Mouse (Mus musculus): ENCODE measurements at regions not wholly inside any gene's neighbourhood (a gene's known extent, or its start where the extent isn't known, plus 50 kb on each side); places are given as distances from the start of the nearest gene placed in this dataset.

DNA sequence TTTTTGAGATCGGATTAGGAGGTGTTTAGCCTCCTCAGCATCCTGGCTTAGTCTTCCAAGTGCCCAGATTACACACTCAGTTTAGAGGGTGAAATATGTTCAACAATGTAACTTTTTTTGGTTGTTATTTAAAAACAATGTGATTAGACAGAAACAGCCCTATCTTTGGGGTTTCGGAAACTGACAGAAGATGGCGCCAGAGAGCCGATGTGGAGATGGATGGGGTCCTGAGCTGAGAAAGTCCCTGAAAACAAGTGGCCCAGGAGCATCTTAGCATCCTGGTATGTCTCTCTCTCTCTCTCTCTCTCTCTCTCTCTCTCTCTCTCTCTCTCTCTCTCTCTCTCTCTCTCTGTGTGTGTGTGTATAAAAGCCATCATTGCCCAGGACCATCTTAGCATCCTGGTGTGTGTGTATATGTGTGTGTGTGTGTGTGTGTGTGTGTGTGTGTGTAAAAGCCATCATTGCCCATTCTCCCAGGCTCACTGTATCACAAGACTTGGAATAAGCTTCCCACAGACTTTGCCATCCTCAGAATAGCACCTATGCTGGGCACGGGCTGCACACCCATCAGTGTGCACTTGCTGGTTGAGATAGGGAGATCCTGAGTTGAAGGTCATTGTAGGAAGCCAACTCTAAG, 84.2 kb upstream of the Fam174b start:
- Histone ChIP-seq H3K27me3 (ENCODE audit: control insufficient read depth, insufficient read depth, low read length, poor library complexity, severe bottlenecking) (no peaks in the 10 kb centered on the region), H3K36me3 (ENCODE audit: control insufficient read depth, insufficient read depth, low read length, poor library complexity, severe bottlenecking) (no peaks in the 10 kb centered on the region), H3K27ac (ENCODE audit: insufficient read depth, low read length) (no peak overlapping the region), H3K4me1 (ENCODE audit: control insufficient read depth, insufficient read depth, low read length) (no peaks in the 10 kb centered on the region), H3K4me3 (ENCODE audit: low read depth, low read length) (no peak overlapping the region), H3K9ac (ENCODE audit: low read depth, poor library complexity, severe bottlenecking) (no peak overlapping the region), H3K9me3 (replicated peaks; ENCODE audit: control insufficient read depth, insufficient read depth, low read length, poor library complexity, severe bottlenecking) (no peaks in the 10 kb centered on the region)
- TF ChIP-seq EP300 (IDR thresholded peaks at IDR 0.05; ENCODE audit: insufficient read depth, low read depth, low read length) (no peak), CTCF (IDR thresholded peaks at IDR 0.05; ENCODE audit: low read depth, low read length) (peak; percentile 78)

DNA sequence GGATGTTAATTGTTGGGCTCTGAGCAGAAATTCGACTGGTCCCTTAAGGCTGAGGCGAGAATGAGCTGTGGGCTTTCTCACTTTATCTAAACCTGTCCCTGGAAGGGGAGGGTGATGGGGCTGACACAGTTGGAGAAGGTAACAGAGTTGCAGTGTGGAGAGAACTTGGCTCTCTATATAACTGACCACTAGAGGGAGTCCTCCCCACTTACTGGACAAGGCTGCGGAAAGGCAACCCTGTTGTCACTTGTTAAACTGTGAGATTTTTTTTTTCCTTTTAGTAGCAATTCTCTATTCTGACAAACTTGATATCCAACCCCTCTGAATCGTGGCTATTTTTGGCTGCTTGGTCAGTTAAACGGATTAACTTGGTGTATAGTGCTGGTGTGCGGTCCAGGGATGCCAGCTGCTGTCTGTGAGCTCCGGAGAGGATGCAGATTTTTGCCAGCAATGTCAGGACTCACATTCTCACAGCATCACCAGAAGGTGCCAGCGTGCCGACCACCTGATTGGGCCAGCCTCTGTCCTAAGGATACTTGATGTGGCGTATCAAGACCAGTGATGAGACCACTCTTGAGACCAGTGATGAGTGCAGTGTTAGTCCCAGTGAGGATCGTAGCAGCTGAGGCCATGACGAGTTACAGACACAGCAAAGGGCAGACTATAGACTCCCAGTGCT, 85.8 kb upstream of the Fam174b start:
- no peaks in the 10 kb centered on the region for H3K9me3 ChIP-seq (replicated peaks; ENCODE audit: control insufficient read depth, insufficient read depth, low read length, poor library complexity, severe bottlenecking)
- no peaks in the 10 kb centered on the region for H3K27me3 ChIP-seq (ENCODE audit: control insufficient read depth, insufficient read depth, low read length, poor library complexity, severe bottlenecking)
- no peak overlapping the region for H3K4me3 ChIP-seq (ENCODE audit: low read depth, low read length)
- H3K36me3 ChIP-seq (ENCODE audit: control insufficient read depth, insufficient read depth, low read length, poor library complexity, severe bottlenecking) = no peaks in the 10 kb centered on the region
- H3K9ac ChIP-seq (ENCODE audit: low read depth, poor library complexity, severe bottlenecking) = no peak overlapping the region
- no peak overlapping the region for H3K27ac ChIP-seq (ENCODE audit: insufficient read depth, low read length)
- no peaks in the 10 kb centered on the region for H3K4me1 ChIP-seq (ENCODE audit: control insufficient read depth, insufficient read depth, low read length)
- TF ChIP-seq CTCF (IDR thresholded peaks at IDR 0.05; ENCODE audit: low read depth, low read length) (peak; percentile 62), POLR2A (IDR thresholded peaks at IDR 0.05; ENCODE audit: insufficient read depth, low read length) (no peak), EP300 (IDR thresholded peaks at IDR 0.05; ENCODE audit: insufficient read depth, low read depth, low read length) (no peak)

DNA sequence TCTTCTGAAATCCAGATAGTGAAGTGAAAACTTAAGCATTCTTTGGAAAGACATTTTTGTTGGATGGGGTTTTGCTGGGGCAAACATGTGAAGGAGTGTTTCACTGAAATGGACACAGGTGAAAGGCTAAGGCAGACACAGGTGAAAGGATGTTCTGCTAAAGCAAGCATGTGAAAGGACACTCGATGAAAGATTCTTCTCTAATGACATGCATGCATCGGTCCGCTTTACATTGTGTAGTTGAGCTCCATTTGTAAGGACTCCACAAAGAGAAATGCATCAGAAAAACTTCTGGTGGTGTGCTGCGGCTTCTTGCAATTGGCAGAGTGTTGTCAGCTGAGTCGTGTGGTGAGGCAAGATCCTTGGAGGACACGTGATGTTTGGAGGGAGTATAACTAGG, 89.2 kb upstream of the Fam174b start:
- Histone ChIP-seq H3K9me3 (replicated peaks; ENCODE audit: control insufficient read depth, insufficient read depth, low read length, poor library complexity, severe bottlenecking) (no peaks in the 10 kb centered on the region), H3K36me3 (ENCODE audit: control insufficient read depth, insufficient read depth, low read length, poor library complexity, severe bottlenecking) (no peaks in the 10 kb centered on the region), H3K4me3 (ENCODE audit: low read depth, low read length) (no peak overlapping the region), H3K27me3 (ENCODE audit: control insufficient read depth, insufficient read depth, low read length, poor library complexity, severe bottlenecking) (no peaks in the 10 kb centered on the region), H3K9ac (ENCODE audit: low read depth, poor library complexity, severe bottlenecking) (no peak overlapping the region), H3K27ac (ENCODE audit: insufficient read depth, low read length) (no peak overlapping the region), H3K4me1 (ENCODE audit: control insufficient read depth, insufficient read depth, low read length) (no peaks in the 10 kb centered on the region)
- TF ChIP-seq CTCF (IDR thresholded peaks at IDR 0.05; ENCODE audit: low read depth, low read length) = no peak
- TF ChIP-seq POLR2A (IDR thresholded peaks at IDR 0.05; ENCODE audit: insufficient read depth, low read length) = no peak
- no peak for TF ChIP-seq EP300 (IDR thresholded peaks at IDR 0.05; ENCODE audit: insufficient read depth, low read depth, low read length)

DNA sequence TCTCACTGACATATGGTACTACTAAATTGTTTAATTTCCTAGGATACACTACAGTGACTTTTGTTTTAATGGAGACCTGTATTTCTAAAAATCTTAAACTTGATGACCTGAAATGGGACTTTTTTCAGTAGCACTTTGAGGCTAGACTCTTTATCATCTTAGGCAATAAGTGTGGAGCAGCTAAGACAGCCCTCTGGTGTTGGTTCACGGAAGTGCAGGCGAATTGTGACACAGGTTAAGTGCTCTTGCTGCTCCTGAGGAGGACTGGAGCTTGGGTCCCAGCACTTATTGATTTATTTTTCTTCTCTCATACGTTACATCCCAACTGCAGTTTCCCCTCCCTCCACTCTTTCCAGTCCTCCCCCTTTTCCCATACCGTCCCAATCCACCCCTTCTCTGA, 92.1 kb upstream of the Fam174b start:
- Histone ChIP-seq H3K4me3 (ENCODE audit: low read depth, low read length) (no peak overlapping the region), H3K9me3 (replicated peaks; ENCODE audit: control insufficient read depth, insufficient read depth, low read length, poor library complexity, severe bottlenecking) (no peaks in the 10 kb centered on the region), H3K4me1 (ENCODE audit: control insufficient read depth, insufficient read depth, low read length) (no peaks in the 10 kb centered on the region), H3K27me3 (ENCODE audit: control insufficient read depth, insufficient read depth, low read length, poor library complexity, severe bottlenecking) (no peaks in the 10 kb centered on the region), H3K27ac (ENCODE audit: insufficient read depth, low read length) (no peak overlapping the region), H3K9ac (ENCODE audit: low read depth, poor library complexity, severe bottlenecking) (no peak overlapping the region), H3K36me3 (ENCODE audit: control insufficient read depth, insufficient read depth, low read length, poor library complexity, severe bottlenecking) (no peaks in the 10 kb centered on the region)
- TF ChIP-seq POLR2A (IDR thresholded peaks at IDR 0.05; ENCODE audit: insufficient read depth, low read length) (no peak), EP300 (IDR thresholded peaks at IDR 0.05; ENCODE audit: insufficient read depth, low read depth, low read length) (no peak), CTCF (IDR thresholded peaks at IDR 0.05; ENCODE audit: low read depth, low read length) (peak; percentile 76)

DNA sequence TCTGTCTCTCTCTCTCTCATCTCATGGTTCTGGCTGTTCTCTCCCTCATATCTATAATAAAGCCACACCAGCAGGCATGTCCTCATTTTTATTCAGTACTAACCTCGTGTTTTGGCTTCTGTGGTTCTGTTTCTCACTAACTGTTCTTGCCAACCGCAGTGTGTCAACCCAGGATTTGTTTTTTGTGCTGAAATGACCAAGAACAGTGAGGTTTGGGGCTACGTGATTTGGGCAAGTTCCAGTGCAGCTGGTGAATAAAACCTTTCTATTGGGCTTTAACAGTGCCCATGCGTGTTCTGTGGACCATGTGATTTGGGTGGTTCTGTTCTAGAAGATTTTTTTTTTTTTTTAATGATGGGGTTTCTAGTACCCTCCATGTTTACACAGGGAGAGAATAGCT, 93.0 kb upstream of the Fam174b start:
- no peak for TF ChIP-seq CTCF (IDR thresholded peaks at IDR 0.05; ENCODE audit: low read depth, low read length)
- no peak for TF ChIP-seq EP300 (IDR thresholded peaks at IDR 0.05; ENCODE audit: insufficient read depth, low read depth, low read length)
- no peak for TF ChIP-seq POLR2A (IDR thresholded peaks at IDR 0.05; ENCODE audit: insufficient read depth, low read length)
- no peaks in the 10 kb centered on the region for H3K9me3 ChIP-seq (replicated peaks; ENCODE audit: control insufficient read depth, insufficient read depth, low read length, poor library complexity, severe bottlenecking)

DNA sequence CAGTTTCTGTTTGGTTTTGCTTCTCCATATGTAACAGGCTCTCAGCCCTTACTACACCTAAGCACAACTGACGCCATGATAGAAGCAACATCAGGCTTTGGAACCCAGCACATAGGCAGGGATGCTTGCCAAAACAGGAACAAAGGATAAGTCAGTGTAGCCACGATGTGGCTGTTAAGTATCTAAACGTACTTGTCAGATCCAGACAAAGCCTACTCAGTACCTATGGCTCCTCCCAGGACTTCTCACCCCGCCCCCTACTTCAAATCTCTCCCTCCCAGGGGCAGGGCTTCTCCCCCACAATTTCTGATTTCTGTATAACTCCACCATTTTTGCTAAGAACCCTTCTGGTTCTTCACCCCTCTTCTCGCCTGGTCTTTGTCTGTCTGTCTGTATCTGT, 93.4 kb upstream of the Fam174b start:
- Histone ChIP-seq H3K4me3 (ENCODE audit: low read depth, low read length) (no peak overlapping the region), H3K9me3 (replicated peaks; ENCODE audit: control insufficient read depth, insufficient read depth, low read length, poor library complexity, severe bottlenecking) (no peaks in the 10 kb centered on the region), H3K27me3 (ENCODE audit: control insufficient read depth, insufficient read depth, low read length, poor library complexity, severe bottlenecking) (no peaks in the 10 kb centered on the region), H3K9ac (ENCODE audit: low read depth, poor library complexity, severe bottlenecking) (no peak overlapping the region), H3K4me1 (ENCODE audit: control insufficient read depth, insufficient read depth, low read length) (no peaks in the 10 kb centered on the region), H3K36me3 (ENCODE audit: control insufficient read depth, insufficient read depth, low read length, poor library complexity, severe bottlenecking) (no peaks in the 10 kb centered on the region), H3K27ac (ENCODE audit: insufficient read depth, low read length) (no peak overlapping the region)
- TF ChIP-seq POLR2A (IDR thresholded peaks at IDR 0.05; ENCODE audit: insufficient read depth, low read length) (no peak), EP300 (IDR thresholded peaks at IDR 0.05; ENCODE audit: insufficient read depth, low read depth, low read length) (no peak), CTCF (IDR thresholded peaks at IDR 0.05; ENCODE audit: low read depth, low read length) (no peak)

More for the DNA sequence above, 93.0 kb upstream of the Fam174b start:
- H3K27me3 ChIP-seq (ENCODE audit: control insufficient read depth, insufficient read depth, low read length, poor library complexity, severe bottlenecking) = no peaks in the 10 kb centered on the region
- no peak overlapping the region for H3K9ac ChIP-seq (ENCODE audit: low read depth, poor library complexity, severe bottlenecking)
- no peak overlapping the region for H3K27ac ChIP-seq (ENCODE audit: insufficient read depth, low read length)
- H3K4me3 ChIP-seq (ENCODE audit: low read depth, low read length) = no peak overlapping the region
- no peaks in the 10 kb centered on the region for H3K4me1 ChIP-seq (ENCODE audit: control insufficient read depth, insufficient read depth, low read length)
- no peaks in the 10 kb centered on the region for H3K36me3 ChIP-seq (ENCODE audit: control insufficient read depth, insufficient read depth, low read length, poor library complexity, severe bottlenecking)

Data from ES-Bruce4 (cell line).